Mouse (Mus musculus) midbrain, embryonic 10.5 days (tissue): Measurements from ENCODE around the gene Snx18. TPM values are rescaled to one million over a fixed set of nuclear protein-coding genes. Genes with fewer than 3 reads are reported as not detected.

ENCODE experiments used
- DNase-seq: peaks from one replicate; pipeline ENCODE4 v3.0.0-alpha.2; 2017; ENCODE audit warnings: low spot score
- H3K27ac ChIP-seq: fragments of 300-500 bp; sonication (generic); replicated peaks from 2 replicates; pipeline ENCODE4 v1.5.1; 2016; ENCODE audit warnings: mild to moderate bottlenecking
- H3K27me3 ChIP-seq: fragments of 300-500 bp; sonication (generic); 2 replicates; pipeline ENCODE4 v1.6.1; 2016; ENCODE audit warnings: low read depth, mild to moderate bottlenecking; ENCODE audit not compliant: poor library complexity, severe bottlenecking
- H3K36me3 ChIP-seq: fragments of 300-500 bp; sonication (generic); 2 replicates; pipeline ENCODE4 v1.6.1; 2016; ENCODE audit warnings: mild to moderate bottlenecking, moderate library complexity
- H3K4me1 ChIP-seq: fragments of 300-500 bp; sonication (generic); 2 replicates; pipeline ENCODE4 v1.6.1; 2016
- H3K4me3 ChIP-seq: fragments of 300-500 bp; sonication (generic); 2 replicates; pipeline ENCODE4 v1.5.1; 2016; ENCODE audit warnings: mild to moderate bottlenecking, moderate library complexity
- H3K9me3 ChIP-seq: fragments of 300-500 bp; sonication (generic); replicated peaks from 2 replicates; pipeline ENCODE4 v1.6.1; 2016; ENCODE audit warnings: mild to moderate bottlenecking
- WGBS: fragments of 180-500 bp; shearing (Covaris S2); methylation state at CpG from one replicate; pipeline ENCODE4 v1.1.7; 2016; 5-methylcytosine and 5-hydroxymethylcytosine counted together
- polyA plus RNA-seq: library from polyadenylated mRNA; unstranded; fragments of >200 nt; fragmentation: Nextera tagmentation; extraction: Ambion mirVana; gene quantifications from 2 replicates; pipeline ENCODE4 v1.2.1, GENCODE M21; 2016

Snx18 gene
- polyA plus RNA-seq, 1 experiment from 2014 or later: 13.0 TPM

DNA sequence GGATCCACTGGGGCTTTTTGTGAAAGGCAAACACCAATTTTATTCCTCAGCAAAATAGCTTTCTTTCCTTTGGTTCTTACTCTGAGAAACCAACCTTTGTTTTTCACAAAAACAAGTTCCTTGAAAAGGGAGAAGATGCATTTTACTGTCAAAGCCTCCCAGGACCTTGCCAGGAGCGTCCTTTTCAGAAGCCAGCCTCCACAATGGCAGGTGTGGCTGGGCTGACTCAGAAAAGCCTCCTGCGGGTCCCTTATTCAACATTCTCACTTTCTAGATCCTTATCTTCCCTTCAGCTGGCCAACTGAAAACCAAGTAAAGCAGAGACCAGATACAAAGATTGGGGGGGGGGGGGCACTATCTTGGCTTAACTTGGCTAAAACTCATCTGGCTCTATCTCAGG, 48.8 kb downstream of the Snx18 start:
- WGBS: 11% methylated on average over 2 of the region's 2 CpGs

DNA sequence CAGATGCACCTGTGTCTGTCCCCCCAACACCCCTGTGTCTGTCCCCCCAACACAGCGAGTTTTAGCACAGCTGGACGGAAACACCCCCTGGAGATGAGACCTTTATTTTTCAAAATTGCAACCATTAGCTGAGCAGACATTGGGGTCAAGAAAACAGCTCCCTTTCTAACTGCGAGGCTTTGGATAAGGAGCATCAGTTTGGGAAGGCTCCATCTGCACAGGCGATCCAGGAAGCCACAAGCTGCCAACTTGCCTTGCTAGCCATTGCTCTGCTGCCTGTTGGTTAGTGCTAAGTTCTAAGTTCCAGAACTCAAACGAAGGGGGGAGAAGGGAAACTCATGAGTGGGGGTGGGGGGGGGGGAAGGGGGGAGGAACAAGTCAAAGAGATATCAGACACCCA, 51.4 kb downstream of the Snx18 start:
- no peaks in the 10 kb centered on the region for H3K4me1 ChIP-seq
- H3K27ac ChIP-seq: no peak overlapping the region
- no peaks in the 10 kb centered on the region for H3K9me3 ChIP-seq
- no peak overlapping the region for H3K4me3 ChIP-seq
- DNase-seq: no peak
- H3K27me3 ChIP-seq: no peaks in the 10 kb centered on the region
- WGBS: 83% methylated on average over 5 of the region's 5 CpGs
- no peaks in the 10 kb centered on the region for H3K36me3 ChIP-seq

More for the DNA sequence above, 48.8 kb downstream of the Snx18 start:
- no peaks in the 10 kb centered on the region for H3K4me1 ChIP-seq
- no peak overlapping the region for H3K27ac ChIP-seq
- no peak for DNase-seq
- H3K9me3 ChIP-seq: no peaks in the 10 kb centered on the region
- no peaks in the 10 kb centered on the region for H3K27me3 ChIP-seq
- no peak overlapping the region for H3K4me3 ChIP-seq
- no peaks in the 10 kb centered on the region for H3K36me3 ChIP-seq

DNA sequence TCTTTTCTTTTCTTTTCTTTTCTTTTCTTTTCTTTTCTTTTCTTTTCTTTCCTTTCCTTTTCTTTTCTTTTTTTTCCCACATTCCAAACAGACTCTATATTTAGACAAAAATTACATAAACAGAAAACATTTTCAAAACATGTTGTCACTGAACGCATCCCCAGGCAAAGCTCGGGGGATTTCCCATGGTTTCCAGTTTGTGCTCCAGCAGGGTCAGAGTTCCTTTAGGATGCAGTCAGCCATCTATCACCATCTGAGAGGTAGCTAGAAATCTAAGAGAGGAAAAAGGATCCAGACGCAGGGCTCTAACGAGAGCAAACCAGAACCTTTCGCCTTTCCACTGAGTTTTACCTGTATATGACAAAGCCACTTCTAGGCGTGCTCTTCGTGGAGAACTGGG, 52.0 kb downstream of the Snx18 start:
- 95% methylated on average over 7 of the region's 7 CpGs for WGBS
- Histone ChIP-seq H3K27ac (no peak overlapping the region), H3K36me3 (no peaks in the 10 kb centered on the region), H3K27me3 (no peaks in the 10 kb centered on the region), H3K4me3 (no peak overlapping the region), H3K9me3 (0 out of 2 replicates have a peak, but pooled peaks cover under 1% of the 10 kb centered on the region), H3K4me1 (no peaks in the 10 kb centered on the region)
- DNase-seq: no peak

DNA sequence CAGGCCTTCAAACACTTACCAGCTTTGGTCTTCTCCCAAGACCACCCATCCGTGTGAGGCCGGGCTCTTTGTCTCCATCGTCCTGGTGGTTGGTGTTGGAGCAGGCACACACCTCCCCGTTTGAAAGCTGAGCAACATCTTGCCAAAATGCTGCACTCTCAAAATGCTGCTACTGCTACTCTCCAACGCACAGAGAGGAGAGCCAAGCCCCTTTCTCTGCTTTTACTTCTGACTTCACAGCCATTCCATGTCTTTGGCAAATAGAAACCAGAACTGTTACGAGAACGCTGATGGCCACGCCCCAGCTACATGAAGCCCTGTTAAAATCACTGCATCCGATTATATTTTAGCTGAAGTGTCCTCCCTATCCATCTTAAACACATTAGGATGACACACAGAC, 58.7 kb downstream of the Snx18 start:
- H3K4me1 ChIP-seq: no peaks in the 10 kb centered on the region
- H3K4me3 ChIP-seq: no peak overlapping the region
- 89% methylated on average over 9 of the region's 9 CpGs for WGBS
- H3K36me3 ChIP-seq: no peaks in the 10 kb centered on the region
- no peaks in the 10 kb centered on the region for H3K27me3 ChIP-seq
- H3K27ac ChIP-seq: no peak overlapping the region
- no peak for DNase-seq
- 0 out of 2 replicates have a peak, but pooled peaks cover 6% of the 10 kb centered on the region for H3K9me3 ChIP-seq

DNA sequence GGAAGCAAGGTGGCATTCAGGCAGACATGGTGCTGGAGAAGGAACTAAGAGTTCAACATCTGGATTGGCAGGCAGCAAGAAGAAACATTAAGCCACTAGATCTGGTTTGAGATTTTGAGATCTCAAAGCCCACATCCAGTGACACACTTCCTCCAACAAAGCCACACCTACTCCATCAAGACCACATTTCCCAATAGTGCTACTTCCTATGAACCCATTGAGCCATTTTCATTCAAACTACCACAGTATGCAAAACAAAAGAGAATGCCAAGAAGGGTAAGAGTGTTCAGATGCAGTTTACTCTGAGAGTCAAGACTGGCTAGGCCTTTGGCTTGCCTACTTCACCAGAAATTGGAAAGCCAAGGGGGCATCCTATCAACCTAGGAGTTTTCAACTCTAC, 61.8 kb downstream of the Snx18 start:
- Histone ChIP-seq H3K4me1 (no peaks in the 10 kb centered on the region), H3K36me3 (no peaks in the 10 kb centered on the region), H3K27me3 (no peaks in the 10 kb centered on the region), H3K4me3 (no peak overlapping the region), H3K27ac (no peak overlapping the region), H3K9me3 (0 out of 2 replicates have a peak, but pooled peaks cover 6% of the 10 kb centered on the region)
- DNase-seq: no peak

DNA sequence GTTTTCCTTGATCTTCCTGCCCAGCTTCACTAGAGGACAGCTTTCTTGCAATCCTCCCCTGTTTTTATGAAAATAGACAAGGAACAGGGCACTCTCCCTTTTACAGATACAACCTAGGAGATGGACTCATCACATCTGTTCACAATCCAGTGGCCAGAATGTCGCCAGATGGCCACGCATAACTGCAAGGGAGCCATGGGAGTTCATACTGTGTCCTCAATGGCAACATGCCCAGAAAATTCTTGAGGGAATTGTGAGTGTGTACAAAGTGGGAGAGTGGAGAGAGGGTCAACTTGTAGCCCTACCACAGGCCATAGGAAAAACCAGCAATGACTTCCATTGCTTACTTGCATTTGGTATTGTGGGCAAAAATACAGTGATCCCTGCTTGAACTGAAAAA, 63.1 kb downstream of the Snx18 start:
- Histone ChIP-seq H3K4me1 (no peaks in the 10 kb centered on the region), H3K4me3 (no peak overlapping the region), H3K27ac (no peak overlapping the region), H3K9me3 (no peaks in the 10 kb centered on the region), H3K27me3 (no peaks in the 10 kb centered on the region), H3K36me3 (no peaks in the 10 kb centered on the region)
- no peak for DNase-seq
- WGBS: 85% methylated on average over 2 of the region's 2 CpGs

DNA sequence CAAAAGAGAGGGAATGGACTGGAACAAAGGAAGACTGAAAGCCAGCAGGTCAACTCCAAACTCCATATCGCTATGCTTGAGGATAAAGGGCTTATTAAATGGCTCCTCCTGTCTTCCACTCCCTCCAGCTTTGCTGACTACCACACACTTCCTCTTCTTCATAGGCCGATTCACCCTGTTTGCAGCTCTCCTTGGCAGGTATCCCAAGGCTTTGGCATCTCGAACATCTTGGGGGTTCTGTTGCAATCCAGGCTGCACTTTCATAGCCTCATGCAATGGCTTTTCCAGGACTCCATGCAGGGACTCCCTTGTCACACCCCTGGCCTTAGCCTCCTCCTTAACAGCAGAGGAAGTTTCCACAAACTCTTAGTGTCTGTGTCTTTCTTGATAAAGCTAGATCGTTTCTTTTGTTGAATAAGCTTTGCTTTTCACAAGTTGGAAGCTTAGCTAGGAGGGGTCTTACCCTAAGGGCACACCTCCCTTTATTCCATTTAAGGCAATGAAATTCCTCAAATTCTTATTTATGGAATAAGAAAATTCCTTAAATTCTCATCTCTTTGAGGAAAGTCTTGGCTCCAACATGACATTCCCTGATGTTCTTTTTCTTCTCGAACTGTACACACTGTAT, 64.6 kb downstream of the Snx18 start:
- no peaks in the 10 kb centered on the region for H3K36me3 ChIP-seq
- H3K27me3 ChIP-seq: no peaks in the 10 kb centered on the region
- WGBS: 94% methylated on average over 5 of the region's 5 CpGs
- H3K4me3 ChIP-seq: no peak overlapping the region
- H3K27ac ChIP-seq: no peak overlapping the region
- DNase-seq: no peak
- no peaks in the 10 kb centered on the region for H3K9me3 ChIP-seq
- H3K4me1 ChIP-seq: no peaks in the 10 kb centered on the region

DNA sequence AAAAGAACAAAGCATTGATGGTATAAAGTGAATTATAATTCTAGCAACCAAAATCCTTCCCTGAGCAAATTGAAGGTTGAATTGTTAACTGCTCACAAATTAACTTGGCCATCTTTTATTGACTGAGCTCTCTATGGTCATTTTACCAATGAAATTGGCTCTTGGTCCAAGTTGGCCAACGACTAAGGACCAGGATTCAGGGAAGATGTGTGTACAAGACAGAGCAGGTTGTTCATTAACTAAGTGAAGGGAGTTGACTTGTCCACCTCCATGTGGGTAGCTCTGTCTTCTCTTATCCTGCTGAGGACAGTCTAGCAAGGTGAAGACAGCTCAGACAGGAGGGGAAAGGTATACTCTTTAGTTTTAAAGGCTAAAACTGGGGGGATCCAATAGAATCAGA, 66.0 kb downstream of the Snx18 start:
- Histone ChIP-seq H3K4me3 (no peak overlapping the region), H3K27me3 (no peaks in the 10 kb centered on the region), H3K27ac (no peak overlapping the region), H3K36me3 (no peaks in the 10 kb centered on the region), H3K4me1 (no peaks in the 10 kb centered on the region), H3K9me3 (no peaks in the 10 kb centered on the region)
- no peak for DNase-seq
- WGBS: 84% methylated on average over 1 of the region's 1 CpGs

DNA sequence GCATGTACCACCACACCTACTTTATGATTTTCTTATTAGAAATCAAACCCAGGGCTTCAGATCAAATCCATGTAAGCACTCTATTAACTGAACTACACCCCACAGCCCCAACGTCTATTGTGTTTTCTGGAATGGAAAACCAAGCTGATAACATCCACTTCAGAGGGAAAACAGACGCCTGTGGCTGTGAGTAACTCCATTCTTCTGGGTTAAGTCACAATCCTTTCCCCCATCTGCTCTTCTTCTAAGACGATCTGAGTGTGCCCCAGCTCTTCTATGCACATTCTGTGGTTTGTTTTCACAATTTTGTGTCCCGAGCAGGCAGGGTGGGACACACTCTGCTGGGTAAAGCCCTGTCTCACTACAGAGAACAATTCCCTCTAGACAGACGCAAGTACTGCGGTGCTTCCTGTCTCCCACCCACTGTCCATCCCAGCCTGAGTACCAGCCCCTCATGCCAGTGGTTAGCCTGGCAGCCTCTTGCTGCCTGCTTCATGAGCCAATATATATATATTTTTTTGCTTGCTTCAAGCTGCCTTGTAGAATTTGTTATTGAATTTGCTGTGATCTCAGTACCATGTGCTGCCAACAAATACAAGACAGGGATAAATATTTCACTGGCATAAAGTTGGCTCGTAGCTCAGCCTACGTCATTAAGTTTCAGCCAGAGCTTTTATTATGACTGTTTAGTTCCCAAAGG, 67.3 kb downstream of the Snx18 start:
- H3K4me3 ChIP-seq: no peak overlapping the region
- no peak for DNase-seq
- H3K27ac ChIP-seq: no peak overlapping the region
- H3K9me3 ChIP-seq: no peaks in the 10 kb centered on the region
- WGBS: 80% methylated on average over 8 of the region's 8 CpGs
- H3K4me1 ChIP-seq: no peaks in the 10 kb centered on the region
- no peaks in the 10 kb centered on the region for H3K36me3 ChIP-seq
- H3K27me3 ChIP-seq: no peaks in the 10 kb centered on the region

DNA sequence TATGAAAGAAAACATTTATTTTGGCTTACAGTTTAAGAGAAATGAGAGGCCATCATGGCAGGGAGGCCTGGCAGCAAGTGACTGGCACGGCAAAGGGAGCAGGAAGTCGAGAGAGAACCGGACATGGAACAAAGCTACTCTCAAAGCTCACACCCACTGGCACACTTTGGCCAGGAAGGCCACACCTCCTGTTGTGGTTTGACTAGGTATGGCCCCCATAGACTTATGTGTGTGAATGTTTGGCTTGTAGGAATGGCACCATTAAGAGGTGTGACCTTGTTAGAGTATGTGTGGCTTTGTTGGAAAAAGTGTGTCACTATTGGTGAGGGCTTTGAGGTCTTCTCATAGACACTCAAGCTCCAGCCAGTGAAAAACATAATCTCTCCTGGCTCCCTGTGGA, 69.3 kb downstream of the Snx18 start:
- no peaks in the 10 kb centered on the region for H3K27me3 ChIP-seq
- no peaks in the 10 kb centered on the region for H3K9me3 ChIP-seq
- no peaks in the 10 kb centered on the region for H3K4me1 ChIP-seq
- 95% methylated on average over 3 of the region's 3 CpGs for whole genome bisulfite sequencing
- H3K36me3 ChIP-seq: no peaks in the 10 kb centered on the region
- DNase-seq: no peak
- no peak overlapping the region for H3K4me3 ChIP-seq
- H3K27ac ChIP-seq: no peak overlapping the region

DNA sequence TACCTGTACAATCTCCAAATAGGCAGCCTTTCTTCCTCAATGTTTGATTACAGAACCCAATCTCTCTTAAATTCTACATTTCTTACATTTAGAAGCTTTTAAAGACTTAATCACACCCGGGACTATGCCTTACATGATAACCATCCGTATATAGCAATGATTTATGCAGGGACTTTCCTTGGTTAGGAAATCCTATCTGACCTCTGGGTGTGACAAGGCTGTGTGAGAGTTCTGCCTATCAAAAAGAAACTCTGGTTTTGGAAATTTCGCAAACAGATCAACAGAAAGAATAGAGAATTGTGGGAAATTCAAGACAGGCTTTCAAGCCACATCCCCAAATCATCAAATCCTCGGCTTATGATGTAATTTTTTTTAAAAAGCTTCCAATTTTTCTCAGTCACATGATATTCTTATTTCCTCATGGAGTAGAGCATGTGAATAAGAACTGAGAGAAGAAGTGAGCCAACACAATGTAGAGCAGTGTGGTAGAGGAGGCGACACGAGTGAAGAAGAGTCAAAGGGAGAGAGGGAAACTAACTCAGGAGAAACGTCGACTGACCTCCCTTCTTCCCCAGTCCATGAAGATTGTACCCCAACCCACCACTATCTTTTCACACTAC, 70.4 kb downstream of the Snx18 start:
- no peaks in the 10 kb centered on the region for H3K4me1 ChIP-seq

DNA sequence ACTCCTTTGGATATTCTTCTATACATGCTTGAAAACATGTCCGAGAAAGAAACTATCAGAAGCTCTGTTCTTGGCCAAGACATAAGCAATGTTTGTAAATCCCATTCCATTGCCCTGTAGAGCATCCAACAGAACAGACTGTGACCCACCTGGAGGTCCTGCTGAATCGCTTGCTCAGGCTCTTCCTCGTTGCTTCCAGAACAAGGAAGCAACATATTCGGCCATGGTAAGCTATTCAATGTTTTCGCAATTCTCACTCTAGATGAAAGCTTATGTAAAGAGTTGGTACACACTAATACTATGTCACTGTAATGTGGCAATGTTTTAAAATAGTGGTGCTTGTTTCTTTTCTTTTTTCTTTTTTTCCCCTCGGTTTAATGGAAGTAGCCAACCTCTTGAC, 76.0 kb downstream of the Snx18 start:
- Histone ChIP-seq H3K4me3 (no peak overlapping the region), H3K27me3 (no peaks in the 10 kb centered on the region), H3K27ac (no peak overlapping the region), H3K4me1 (no peaks in the 10 kb centered on the region), H3K9me3 (no peaks in the 10 kb centered on the region), H3K36me3 (no peaks in the 10 kb centered on the region)
- DNase-seq: no peak
- 88% methylated on average over 6 of the region's 6 CpGs for WGBS

More for the DNA sequence above, 70.4 kb downstream of the Snx18 start:
- 91% methylated on average over 8 of the region's 8 CpGs for WGBS
- H3K27ac ChIP-seq: no peak overlapping the region
- H3K36me3 ChIP-seq: no peaks in the 10 kb centered on the region
- no peak overlapping the region for H3K4me3 ChIP-seq
- H3K9me3 ChIP-seq: no peaks in the 10 kb centered on the region
- H3K27me3 ChIP-seq: no peaks in the 10 kb centered on the region
- DNase-seq: no peak
